Mouse (Mus musculus): Measurements from ENCODE around the gene Lmo2. TPM values are rescaled to one million over a fixed set of nuclear protein-coding genes. Genes with fewer than 3 reads are reported as not detected.
"Not testable (repeated sequence)": the region's sequence is repeated elsewhere in the genome, so short reads cannot be mapped to it uniquely, and the experiment has no call there.

The Lmo2 gene
- polyA plus RNA-seq, 1 experiment from 2014 or later: 11.1 TPM

GRCm38 (mm10) chr2:103992618-103993332 is 35.0 kb downstream of the Lmo2 start:
- Histone ChIP-seq H3K4me1 (replicated peaks; ENCODE audit: control insufficient read depth, insufficient read depth, low read length) (no peaks in the 10 kb centered on the region), H3K4me2 (replicated peaks; ENCODE audit: low read depth) (no peak overlapping the region), H3K9ac (ENCODE audit: low read depth, low read length) (no peak overlapping the region), H3K9me3 (ENCODE audit: control insufficient read depth) (no peaks in the 10 kb centered on the region), H3K36me3 (ENCODE audit: control insufficient read depth, insufficient read depth) (no peaks in the 10 kb centered on the region), H3K27ac (ENCODE audit: low read depth, low read length) (no peak overlapping the region), H3K4me3 (ENCODE audit: low read depth, low read length) (no peak overlapping the region), H3K27me3 (replicated peaks; ENCODE audit: control insufficient read depth, insufficient read depth, low read length) (0 out of 2 replicates have a peak, but pooled peaks cover 3% of the 10 kb centered on the region)
- no peak for ATAC-seq
- 38% methylated on average over 17 of the region's 17 CpGs for WGBS
- no peak for TF ChIP-seq CTCF (IDR thresholded peaks at IDR 0.05; ENCODE audit: low read depth)

GRCm38 (mm10) chr2:104001076-104001475 is 43.3 kb downstream of the Lmo2 start:
- Histone ChIP-seq H3K4me2 (replicated peaks; ENCODE audit: low read depth) (no peak overlapping the region), H3K27ac (ENCODE audit: low read depth, low read length) (no peak overlapping the region), H3K9ac (ENCODE audit: low read depth, low read length) (no peak overlapping the region), H3K36me3 (ENCODE audit: control insufficient read depth, insufficient read depth) (no peaks in the 10 kb centered on the region), H3K27me3 (replicated peaks; ENCODE audit: control insufficient read depth, insufficient read depth, low read length) (peaks cover 4% of the 10 kb centered on the region; the same call in 1 of the 2 replicates), H3K4me1 (replicated peaks; ENCODE audit: control insufficient read depth, insufficient read depth, low read length) (no peaks in the 10 kb centered on the region), H3K9me3 (ENCODE audit: control insufficient read depth) (no peaks in the 10 kb centered on the region), H3K4me3 (ENCODE audit: low read depth, low read length) (no peak overlapping the region)
- no peak for ATAC-seq
- TF ChIP-seq CTCF (IDR thresholded peaks at IDR 0.05; ENCODE audit: low read depth): peak; percentile 72
- WGBS: 26% methylated on average over 2 of the region's 2 CpGs

- no peaks in the 10 kb centered on the region for H3K4me1 ChIP-seq (replicated peaks; ENCODE audit: control insufficient read depth, insufficient read depth, low read length)
- no peak overlapping the region for H3K4me3 ChIP-seq (ENCODE audit: low read depth, low read length)
- no peak overlapping the region for H3K9ac ChIP-seq (ENCODE audit: low read depth, low read length)
- ATAC-seq: no peak
- H3K27ac ChIP-seq (ENCODE audit: low read depth, low read length): no peak overlapping the region
- peaks cover 4% of the 10 kb centered on the region; the same call in 1 of the 2 replicates for H3K27me3 ChIP-seq (replicated peaks; ENCODE audit: control insufficient read depth, insufficient read depth, low read length)
- no peak overlapping the region for H3K4me2 ChIP-seq (replicated peaks; ENCODE audit: low read depth)
- H3K9me3 ChIP-seq (ENCODE audit: control insufficient read depth): no peaks in the 10 kb centered on the region
- no peaks in the 10 kb centered on the region for H3K36me3 ChIP-seq (ENCODE audit: control insufficient read depth, insufficient read depth)
- TF ChIP-seq CTCF (IDR thresholded peaks at IDR 0.05; ENCODE audit: low read depth): no peak
- 76% methylated on average over 4 of the region's 4 CpGs for WGBS
Observed at GRCm38 (mm10) chr2:104001861-104002260, 44.1 kb downstream of the Lmo2 start.

GRCm38 (mm10) chr2:104002711-104003413 is 45.1 kb downstream of the Lmo2 start:
- Histone ChIP-seq H3K27ac (ENCODE audit: low read depth, low read length) (no peak overlapping the region), H3K4me3 (ENCODE audit: low read depth, low read length) (no peak overlapping the region), H3K27me3 (replicated peaks; ENCODE audit: control insufficient read depth, insufficient read depth, low read length) (peaks cover 4% of the 10 kb centered on the region; the same call in 1 of the 2 replicates), H3K4me1 (replicated peaks; ENCODE audit: control insufficient read depth, insufficient read depth, low read length) (no peaks in the 10 kb centered on the region), H3K36me3 (ENCODE audit: control insufficient read depth, insufficient read depth) (no peaks in the 10 kb centered on the region), H3K9ac (ENCODE audit: low read depth, low read length) (no peak overlapping the region), H3K9me3 (ENCODE audit: control insufficient read depth) (no peaks in the 10 kb centered on the region), H3K4me2 (replicated peaks; ENCODE audit: low read depth) (no peak overlapping the region)
- ATAC-seq: no peak
- TF ChIP-seq CTCF (IDR thresholded peaks at IDR 0.05; ENCODE audit: low read depth): peak; percentile 80
- 32% methylated on average over 16 of the region's 16 CpGs for WGBS

GRCm38 (mm10) chr2:104007793-104008519 is 50.2 kb downstream of the Lmo2 start:
- no peaks in the 10 kb centered on the region for H3K4me1 ChIP-seq (replicated peaks; ENCODE audit: control insufficient read depth, insufficient read depth, low read length)
- 76% methylated on average over 7 of the region's 7 CpGs for WGBS
- no peaks in the 10 kb centered on the region for H3K36me3 ChIP-seq (ENCODE audit: control insufficient read depth, insufficient read depth)
- no peak for ATAC-seq
- H3K4me3 ChIP-seq (ENCODE audit: low read depth, low read length): no peak overlapping the region
- no peak overlapping the region for H3K9ac ChIP-seq (ENCODE audit: low read depth, low read length)
- no peak for TF ChIP-seq CTCF (IDR thresholded peaks at IDR 0.05; ENCODE audit: low read depth)
- H3K4me2 ChIP-seq (replicated peaks; ENCODE audit: low read depth): no peak overlapping the region
- H3K27ac ChIP-seq (ENCODE audit: low read depth, low read length): no peak overlapping the region
- peaks cover 1% of the 10 kb centered on the region; the same call in 1 of the 2 replicates for H3K27me3 ChIP-seq (replicated peaks; ENCODE audit: control insufficient read depth, insufficient read depth, low read length)
- no peaks in the 10 kb centered on the region for H3K9me3 ChIP-seq (ENCODE audit: control insufficient read depth)

GRCm38 (mm10) chr2:104008853-104009252 is 51.1 kb downstream of the Lmo2 start:
- not testable (repeated sequence) for H3K27me3 ChIP-seq (replicated peaks; ENCODE audit: control insufficient read depth, insufficient read depth, low read length); H3K27ac ChIP-seq (ENCODE audit: low read depth, low read length); H3K36me3 ChIP-seq (ENCODE audit: control insufficient read depth, insufficient read depth); H3K9ac ChIP-seq (ENCODE audit: low read depth, low read length); H3K4me1 ChIP-seq (replicated peaks; ENCODE audit: control insufficient read depth, insufficient read depth, low read length); H3K9me3 ChIP-seq (ENCODE audit: control insufficient read depth); ATAC-seq; H3K4me3 ChIP-seq (ENCODE audit: low read depth, low read length); H3K4me2 ChIP-seq (replicated peaks; ENCODE audit: low read depth)
- WGBS: 84% methylated on average over 3 of the region's 3 CpGs

All from intestine, postnatal 0 days (tissue).